Mouse (Mus musculus): ENCODE data around the gene Nid2.

Gene Nid2

GRCm38 (mm10) chr14:19785797-19786588 is 34.9 kb downstream of the Nid2 start:
- DNase-seq (ENCODE audit: low read depth) = no peak

- no peak for DNase-seq (ENCODE audit: low read depth)
These were observed 37.4 kb downstream of the Nid2 start for GRCm38 (mm10) chr14:19788443-19788842.

GRCm38 (mm10) chr14:19794881-19795280 is 43.8 kb downstream of the Nid2 start:
- DNase-seq (ENCODE audit: low read depth) = no peak

- DNase-seq (ENCODE audit: low read depth) = no peak
These were observed 45.7 kb downstream of the Nid2 start for GRCm38 (mm10) chr14:19796541-19797304.

- no peak for DNase-seq (ENCODE audit: low read depth)
These were observed 49.4 kb downstream of the Nid2 start for GRCm38 (mm10) chr14:19800485-19800884.

- DNase-seq (ENCODE audit: low read depth) = no peak
These were observed 50.6 kb downstream of the Nid2 start for GRCm38 (mm10) chr14:19801474-19802215.

GRCm38 (mm10) chr14:19803222-19803621 is 52.2 kb downstream of the Nid2 start:
- no peak for DNase-seq (ENCODE audit: low read depth)

- DNase-seq (ENCODE audit: low read depth) = no peak
These were observed 52.6 kb downstream of the Nid2 start for GRCm38 (mm10) chr14:19803623-19804022.

GRCm38 (mm10) chr14:19807339-19807738 is 56.3 kb downstream of the Nid2 start:
- no peak for DNase-seq (ENCODE audit: low read depth)

- no peak for DNase-seq (ENCODE audit: low read depth)
These were observed 56.8 kb downstream of the Nid2 start for GRCm38 (mm10) chr14:19807858-19808257.

- DNase-seq (ENCODE audit: low read depth) = no peak
These were observed 58.9 kb downstream of the Nid2 start for GRCm38 (mm10) chr14:19809934-19810333.

- DNase-seq (ENCODE audit: low read depth) = no peak
These were observed 62.0 kb downstream of the Nid2 start for GRCm38 (mm10) chr14:19813061-19813460.

GRCm38 (mm10) chr14:19817949-19818348 is 66.9 kb downstream of the Nid2 start:
- DNase-seq (ENCODE audit: low read depth) = peak; percentile 67

GRCm38 (mm10) chr14:19821686-19822085 is 70.6 kb downstream of the Nid2 start:
- no peak for DNase-seq (ENCODE audit: low read depth)

GRCm38 (mm10) chr14:19823321-19824142 is 72.5 kb downstream of the Nid2 start, which contains the start of gene Rtraf:
TSS of gene Rtraf (minus strand) at chr14:19823824.
- DNase-seq (ENCODE audit: low read depth) = peak; percentile 84

GRCm38 (mm10) chr14:19825481-19825880 is 74.4 kb downstream of the Nid2 start:
- no peak for DNase-seq (ENCODE audit: low read depth)

- no peak for DNase-seq (ENCODE audit: low read depth)
These were observed 85.2 kb downstream of the Nid2 start for GRCm38 (mm10) chr14:19836289-19836688.

GRCm38 (mm10) chr14:19839600-19840332 is 88.7 kb downstream of the Nid2 start:
- DNase-seq (ENCODE audit: low read depth) = peak; percentile 64

GRCm38 (mm10) chr14:19853471-19853870 is 102.4 kb downstream of the Nid2 start:
- no peak for DNase-seq (ENCODE audit: low read depth)

- DNase-seq (ENCODE audit: low read depth) = no peak
These were observed 107.2 kb downstream of the Nid2 start for GRCm38 (mm10) chr14:19858279-19858678.
